Mouse (Mus musculus) forebrain, embryonic 16.5 days (tissue): Measurements from ENCODE around the gene Zfp442. TPM values are rescaled to one million over a fixed set of nuclear protein-coding genes. Genes with fewer than 3 reads are reported as not detected.
A peak's percentile ranks its signal among the peaks of the same experiment; 100 is the strongest.
"Not testable (repeated sequence)": the region's sequence is repeated elsewhere in the genome, so short reads cannot be mapped to it uniquely, and the experiment has no call there.

ENCODE experiments used
- ATAC-seq: fragments of 200-750 bp; cut with Nextera tagmentation; 2 replicates; pipeline ENCODE4 v1.8.0; 2017; ENCODE audit warnings: mild to moderate bottlenecking, moderate library complexity
- H3K27ac ChIP-seq: fragments of 300-500 bp; sonication (generic); 2 replicates; pipeline ENCODE4 v1.5.1; 2014; ENCODE audit warnings: low read length, control low read depth
- H3K27me3 ChIP-seq: fragments of 300-500 bp; sonication (generic); replicated peaks from 2 replicates; pipeline ENCODE4 v1.6.1; 2014; ENCODE audit warnings: low read length; ENCODE audit not compliant: control insufficient read depth, insufficient read depth
- H3K36me3 ChIP-seq: fragments of 300-500 bp; sonication (generic); 2 replicates; pipeline ENCODE4 v1.6.1; 2014; ENCODE audit not compliant: control insufficient read depth, insufficient read depth
- H3K4me1 ChIP-seq: fragments of 300-500 bp; sonication (generic); replicated peaks from 2 replicates; pipeline ENCODE4 v1.6.1; 2014; ENCODE audit warnings: low read length; ENCODE audit not compliant: control insufficient read depth, insufficient read depth
- H3K4me2 ChIP-seq: fragments of 300-500 bp; sonication (generic); 2 replicates; pipeline ENCODE4 v1.6.1; 2014; ENCODE audit warnings: mild to moderate bottlenecking, low read length, control low read depth
- H3K4me3 ChIP-seq: fragments of 300-500 bp; sonication (generic); replicated peaks from 2 replicates; pipeline ENCODE4 v1.5.1; 2014; ENCODE audit warnings: mild to moderate bottlenecking, low read length, control low read depth
- H3K9ac ChIP-seq: fragments of 300-500 bp; sonication (generic); replicated peaks from 2 replicates; pipeline ENCODE4 v1.6.1; 2014; ENCODE audit warnings: low read depth, low read length, control low read depth
- H3K9me3 ChIP-seq: fragments of 300-500 bp; sonication (generic); 2 replicates; pipeline ENCODE4 v1.6.1; 2016; ENCODE audit warnings: low read length; ENCODE audit not compliant: control insufficient read depth
- WGBS: fragments of 180-500 bp; shearing (Covaris S2); extraction: QIAGEN DNeasy Blood & Tissue Kit; methylation state at CpG from one replicate; pipeline ENCODE4 v1.1.7; 2014; 5-methylcytosine and 5-hydroxymethylcytosine counted together
- polyA plus RNA-seq: library from polyadenylated mRNA; unstranded; fragments of >200 nt; fragmentation: Nextera tagmentation; extraction: Ambion mirVana; gene quantifications from 2 replicates; pipeline ENCODE4 v1.2.1, GENCODE M21; 2015

Gene Zfp442
- polyA plus RNA-seq, 1 experiment from 2014 or later, result 8.7 TPM

GRCm38 (mm10) chr2:150362878-150363229 is 88.4 kb downstream of the Zfp442 start:
- H3K4me3 ChIP-seq, result peak overlapping the region; percentile 66
- 10% methylated on average over 4 of the region's 4 CpGs for WGBS
- H3K27me3 ChIP-seq, result no peaks in the 10 kb centered on the region
- no peaks in the 10 kb centered on the region for H3K36me3 ChIP-seq
- peak; percentile 45 for ATAC-seq
- H3K27ac ChIP-seq, result no peak overlapping the region
- peaks cover 3% of the 10 kb centered on the region for H3K4me1 ChIP-seq
- peak overlapping the region; percentile 81 for H3K9ac ChIP-seq
- H3K9me3 ChIP-seq, result no peaks in the 10 kb centered on the region; the same call in 1 of the 2 replicates
- H3K4me2 ChIP-seq, result peak overlapping the region; percentile 62

GRCm38 (mm10) chr2:150362113-150362877 is 89.0 kb downstream of the Zfp442 start, which contains the start of gene 3300002I08Rik:
Gene 3300002I08Rik (minus strand): TSS chr2:150362765.
- H3K27me3 ChIP-seq, H3K9me3 ChIP-seq, H3K36me3 ChIP-seq, H3K4me1 ChIP-seq: not testable (repeated sequence)
- H3K4me2 ChIP-seq, result peak within 1 kb of the TSS; percentile 62
- peak within 1 kb of the TSS; percentile 81 for H3K9ac ChIP-seq
- ATAC-seq, result peak; percentile 99
- H3K4me3 ChIP-seq, result peak within 1 kb of the TSS; percentile 66
- H3K27ac ChIP-seq, result peak within 1 kb of the TSS; percentile 91
- 1% methylated on average over 16 of the region's 17 CpGs for WGBS

Other genes with a start within 250 kb of the Zfp442 start
- 11.7 and 13.3 TPM in 2 replicates for gene Zfp937, start 233.4 kb downstream of the Zfp442 start, polyA plus RNA-seq
- 3.3 and 4.9 TPM in 2 replicates for gene Gm21994, start 195.9 kb downstream of the Zfp442 start, polyA plus RNA-seq
- not detected in 2 replicates for gene Gm14124, start 194.0 kb downstream of the Zfp442 start, polyA plus RNA-seq
- 1.1 and 3.1 TPM in 2 replicates for gene Gm10130, start 127.8 kb downstream of the Zfp442 start, polyA plus RNA-seq
- 16.0 and 17.0 TPM in 2 replicates for gene 3300002I08Rik, start 88.7 kb downstream of the Zfp442 start, polyA plus RNA-seq
- gene Zfp345, start 33.6 kb upstream of the Zfp442 start, polyA plus RNA-seq, result not detected in 2 replicates
- 0.29 and 0.34 TPM in 2 replicates for gene Cst7, start 118.9 kb upstream of the Zfp442 start, polyA plus RNA-seq
- gene Apmap, start 157.1 kb upstream of the Zfp442 start, polyA plus RNA-seq, result 42.2 and 44.4 TPM in 2 replicates
- 21.9 and 22.2 TPM in 2 replicates for gene Acss1, start 217.0 kb upstream of the Zfp442 start, polyA plus RNA-seq
- not detected in 2 replicates for gene Vsx1, start 237.9 kb upstream of the Zfp442 start, polyA plus RNA-seq